Mouse (Mus musculus) liver, adult 2 months (tissue): Measurements from ENCODE around the gene Dydc1.

ENCODE experiments used
- CTCF ChIP-seq: fragments of 200-500 bp; IDR thresholded peaks from 2 replicates; pipeline ENCODE4 v1.5.1; 2011; ENCODE audit warnings: low read depth, low read length, control low read depth
- POLR2A ChIP-seq: fragments of 200-500 bp; IDR thresholded peaks from 2 replicates; pipeline ENCODE4 v1.6.1; 2011; ENCODE audit warnings: low read length, control low read depth; ENCODE audit not compliant: insufficient read depth; ENCODE audit errors: extremely low read depth

DNA sequence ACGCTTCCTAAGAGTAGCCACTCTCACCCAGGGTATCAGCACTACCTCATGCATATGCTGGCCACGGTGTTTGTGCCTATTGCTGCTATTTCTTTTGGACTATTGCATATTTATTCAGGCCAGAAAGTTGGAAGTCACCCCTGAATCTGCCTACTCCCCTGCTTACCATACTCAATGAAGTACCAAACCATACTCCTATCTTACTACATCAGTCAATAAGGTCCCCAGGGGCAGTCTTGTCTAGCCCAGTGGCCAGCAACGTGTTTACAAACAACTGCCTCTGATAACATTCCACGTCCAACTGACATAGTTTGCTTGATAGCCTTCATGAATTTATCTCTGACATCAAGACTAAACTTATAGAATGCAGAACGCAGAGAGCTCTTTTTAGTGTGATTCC is 28.5 kb downstream of the Dydc1 start:
- no peak for TF ChIP-seq CTCF
- no peak for TF ChIP-seq POLR2A
